Mouse (Mus musculus) limb, embryonic 12.5 days (tissue): ENCODE results near the gene Ndufv2. TPM values are rescaled to one million over a fixed set of nuclear protein-coding genes. Genes with fewer than 3 reads are reported as not detected.
A peak's percentile ranks its signal among the peaks of the same experiment; 100 is the strongest.

ENCODE experiments used
- ATAC-seq: fragments of 200-750 bp; cut with Nextera tagmentation; 2 replicates; pipeline ENCODE4 v1.8.0; 2017; ENCODE audit warnings: low read depth, moderate TSS enrichment; ENCODE audit not compliant: insufficient number of reproducible peaks, insufficient read depth, low FRiP score, low TSS enrichment
- H3K27ac ChIP-seq: fragments of 300-500 bp; sonication (generic); 2 replicates; pipeline ENCODE4 v1.5.1; 2016; ENCODE audit warnings: mild to moderate bottlenecking, moderate library complexity
- H3K27me3 ChIP-seq: fragments of 300-500 bp; sonication (generic); 2 replicates; pipeline ENCODE4 v1.6.1; 2016; ENCODE audit warnings: mild to moderate bottlenecking, moderate library complexity
- H3K36me3 ChIP-seq: fragments of 300-500 bp; sonication (generic); 2 replicates; pipeline ENCODE4 v1.6.1; 2016; ENCODE audit warnings: mild to moderate bottlenecking, moderate library complexity
- H3K4me1 ChIP-seq: fragments of 300-500 bp; sonication (generic); replicated peaks from 2 replicates; pipeline ENCODE4 v1.6.1; 2016
- H3K4me2 ChIP-seq: fragments of 300-500 bp; sonication (generic); 2 replicates; pipeline ENCODE4 v1.6.1; 2016; ENCODE audit warnings: mild to moderate bottlenecking, moderate library complexity
- H3K4me3 ChIP-seq: fragments of 300-500 bp; sonication (generic); replicated peaks from 2 replicates; pipeline ENCODE4 v1.5.1; 2016; ENCODE audit warnings: mild to moderate bottlenecking
- H3K9ac ChIP-seq: fragments of 300-500 bp; sonication (generic); replicated peaks from 2 replicates; pipeline ENCODE4 v1.6.1; 2016; ENCODE audit warnings: mild to moderate bottlenecking, moderate library complexity
- H3K9me3 ChIP-seq: fragments of 300-500 bp; sonication (generic); 2 replicates; pipeline ENCODE4 v1.6.1; 2016; ENCODE audit warnings: mild to moderate bottlenecking, moderate library complexity
- WGBS: fragments of 180-500 bp; shearing (Covaris S2); methylation state at CpG from one replicate; pipeline ENCODE4 v1.1.7; 2016; 5-methylcytosine and 5-hydroxymethylcytosine counted together
- polyA plus RNA-seq: library from polyadenylated mRNA; unstranded; fragments of >200 nt; fragmentation: Nextera tagmentation; extraction: Ambion mirVana; gene quantifications from 2 replicates; pipeline ENCODE4 v1.2.1, GENCODE M21; 2016

The Ndufv2 gene
- polyA plus RNA-seq, 1 experiment from 2014 or later, result 295 TPM

DNA sequence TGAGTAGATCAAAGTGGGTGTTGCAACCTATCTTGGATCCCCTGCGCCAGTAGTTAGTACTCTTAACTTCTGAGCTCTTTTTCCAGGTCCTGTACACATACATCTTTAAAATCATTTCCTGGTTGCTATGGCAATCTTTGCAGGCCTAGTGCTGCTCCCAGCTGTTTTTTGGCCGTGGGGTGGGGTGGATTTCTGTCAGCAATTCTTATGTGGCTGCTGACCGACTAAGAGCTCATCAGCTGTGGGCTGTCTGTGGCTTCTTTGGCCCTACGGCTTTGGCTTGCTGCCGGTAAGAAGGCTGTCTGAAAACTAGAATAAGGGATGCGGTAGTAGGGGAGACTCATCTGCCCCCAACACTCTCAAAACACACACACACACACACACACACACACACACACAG, 9.4 kb upstream of the Ndufv2 start:
- Histone ChIP-seq H3K27me3 (no peaks in the 10 kb centered on the region), H3K9me3 (no peaks in the 10 kb centered on the region), H3K4me2 (peak overlapping the region; percentile 65), H3K27ac (no peak overlapping the region), H3K9ac (no peak overlapping the region), H3K4me1 (peaks cover 14% of the 10 kb centered on the region), H3K4me3 (peak overlapping the region; percentile 86), H3K36me3 (peaks cover 23% of the 10 kb centered on the region)
- no peak for ATAC-seq
- 48% methylated on average over 6 of the region's 6 CpGs for WGBS

DNA sequence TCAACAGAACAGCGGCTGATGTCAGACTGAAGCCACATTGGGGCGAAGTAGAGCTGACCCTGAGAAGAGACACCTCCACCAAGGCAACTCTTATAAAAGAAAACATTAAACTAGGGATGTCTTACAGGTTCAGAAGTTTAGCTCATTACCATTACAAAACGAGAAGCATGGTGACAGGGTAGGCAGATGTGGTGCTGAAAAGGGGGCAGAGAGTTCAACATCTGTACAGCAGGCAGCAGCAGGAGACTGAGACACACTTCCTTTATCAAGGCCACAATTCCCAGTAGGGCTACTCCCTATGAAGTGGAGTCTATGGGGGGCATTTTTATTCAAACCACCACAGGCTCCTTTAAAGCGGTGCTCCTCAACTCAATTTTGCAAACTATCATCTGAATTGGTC, 6.8 kb upstream of the Ndufv2 start:
- no peaks in the 10 kb centered on the region for H3K36me3 ChIP-seq
- H3K27ac ChIP-seq, result no peak overlapping the region
- 84% methylated on average over 4 of the region's 4 CpGs for WGBS
- no peak overlapping the region for H3K4me2 ChIP-seq
- peaks cover 14% of the 10 kb centered on the region for H3K4me1 ChIP-seq
- H3K4me3 ChIP-seq, result no peak overlapping the region
- ATAC-seq, result no peak
- H3K9me3 ChIP-seq, result no peaks in the 10 kb centered on the region
- no peaks in the 10 kb centered on the region for H3K27me3 ChIP-seq
- H3K9ac ChIP-seq, result no peak overlapping the region

DNA sequence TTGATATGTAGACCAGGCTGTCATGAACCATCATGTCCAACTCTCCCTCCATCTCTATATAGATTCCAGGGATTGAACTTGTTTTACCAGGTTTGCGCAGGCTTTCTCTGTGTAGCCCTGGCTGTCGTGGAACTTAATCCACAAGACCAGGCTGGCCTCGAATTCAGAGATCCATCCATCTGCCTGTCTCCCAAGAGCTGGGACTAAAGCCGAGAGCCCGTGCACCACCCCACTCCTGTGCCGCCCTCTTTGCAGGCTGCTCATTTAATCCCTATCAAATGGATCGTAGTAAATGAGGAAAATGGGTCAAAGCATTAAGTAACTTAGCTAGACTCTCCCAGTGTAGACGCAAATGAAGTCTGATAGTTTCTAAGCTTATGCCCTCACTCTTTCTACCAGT, 6.1 kb upstream of the Ndufv2 start:
- ATAC-seq, result no peak
- 67% methylated on average over 8 of the region's 8 CpGs for WGBS
- no peaks in the 10 kb centered on the region for H3K36me3 ChIP-seq
- H3K9me3 ChIP-seq, result no peaks in the 10 kb centered on the region
- H3K4me2 ChIP-seq, result no peak overlapping the region
- no peaks in the 10 kb centered on the region for H3K27me3 ChIP-seq
- no peak overlapping the region for H3K27ac ChIP-seq
- no peak overlapping the region for H3K9ac ChIP-seq
- no peak overlapping the region for H3K4me3 ChIP-seq
- peaks cover 11% of the 10 kb centered on the region for H3K4me1 ChIP-seq

DNA sequence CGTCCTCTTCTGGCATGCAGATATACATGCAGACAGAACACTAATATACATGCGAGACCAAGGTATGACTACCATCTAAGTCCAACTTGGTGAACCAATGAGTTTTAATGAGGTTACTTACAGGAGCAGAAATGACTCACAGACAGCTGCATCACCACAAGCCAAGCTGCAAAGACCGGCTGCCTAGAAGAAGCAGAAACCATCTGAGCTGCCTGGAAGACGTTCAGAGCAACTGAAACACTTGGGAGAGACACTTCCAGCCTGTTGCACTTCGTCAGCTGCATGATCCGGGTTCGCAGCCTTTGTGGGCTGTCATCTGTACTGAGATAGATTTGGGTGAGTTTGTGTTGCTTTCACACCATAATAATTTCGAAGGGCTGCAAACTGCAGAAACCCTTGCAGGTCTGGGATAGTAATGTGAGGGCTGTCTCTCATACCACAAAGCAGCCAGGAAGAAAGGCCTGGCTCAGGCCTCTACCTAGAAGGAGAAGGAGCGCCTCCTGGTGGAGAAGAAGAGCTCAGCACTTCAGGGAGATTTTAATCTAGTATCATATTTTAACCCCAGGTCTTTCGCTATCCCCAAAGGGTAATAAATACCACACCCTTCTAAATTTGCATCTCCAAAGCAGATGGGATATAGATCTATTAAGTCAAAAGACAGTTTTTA, 5.4 kb upstream of the Ndufv2 start:
- peaks cover 6% of the 10 kb centered on the region; the same call in 1 of the 2 replicates for H3K4me1 ChIP-seq
- ATAC-seq, result no peak
- no peak overlapping the region for H3K9ac ChIP-seq
- no peak overlapping the region for H3K4me3 ChIP-seq
- no peaks in the 10 kb centered on the region for H3K27me3 ChIP-seq
- 55% methylated on average over 10 of the region's 10 CpGs for WGBS
- H3K36me3 ChIP-seq, result no peaks in the 10 kb centered on the region
- H3K9me3 ChIP-seq, result no peaks in the 10 kb centered on the region
- no peak overlapping the region for H3K27ac ChIP-seq
- no peak overlapping the region for H3K4me2 ChIP-seq

DNA sequence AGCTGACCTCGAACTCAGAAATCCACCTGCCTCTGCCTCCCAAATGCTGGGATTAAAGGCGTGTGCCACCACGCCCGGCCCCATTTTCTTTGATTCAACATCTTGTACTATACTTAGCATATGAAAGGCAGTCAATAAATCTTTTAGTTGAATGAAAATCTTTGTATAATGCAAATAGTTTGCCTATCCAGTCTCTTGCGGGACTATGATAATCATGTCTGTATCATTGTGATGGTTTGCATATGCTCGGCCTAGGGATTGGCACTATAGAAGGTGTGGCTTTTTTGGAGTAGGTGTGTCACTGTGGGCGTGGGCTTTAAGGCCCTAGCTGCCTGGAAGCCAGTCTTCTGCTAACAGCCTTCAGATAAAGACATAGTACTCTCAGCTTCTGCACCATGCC, 2.7 kb upstream of the Ndufv2 start:
- 84% methylated on average over 7 of the region's 7 CpGs for WGBS
- H3K4me3 ChIP-seq, result no peak overlapping the region
- no peak overlapping the region for H3K9ac ChIP-seq
- H3K4me2 ChIP-seq, result no peak overlapping the region
- H3K27ac ChIP-seq, result no peak overlapping the region
- no peaks in the 10 kb centered on the region for H3K27me3 ChIP-seq
- H3K4me1 ChIP-seq, result peaks cover 10% of the 10 kb centered on the region
- no peaks in the 10 kb centered on the region for H3K36me3 ChIP-seq
- no peaks in the 10 kb centered on the region for H3K9me3 ChIP-seq
- ATAC-seq, result no peak

DNA sequence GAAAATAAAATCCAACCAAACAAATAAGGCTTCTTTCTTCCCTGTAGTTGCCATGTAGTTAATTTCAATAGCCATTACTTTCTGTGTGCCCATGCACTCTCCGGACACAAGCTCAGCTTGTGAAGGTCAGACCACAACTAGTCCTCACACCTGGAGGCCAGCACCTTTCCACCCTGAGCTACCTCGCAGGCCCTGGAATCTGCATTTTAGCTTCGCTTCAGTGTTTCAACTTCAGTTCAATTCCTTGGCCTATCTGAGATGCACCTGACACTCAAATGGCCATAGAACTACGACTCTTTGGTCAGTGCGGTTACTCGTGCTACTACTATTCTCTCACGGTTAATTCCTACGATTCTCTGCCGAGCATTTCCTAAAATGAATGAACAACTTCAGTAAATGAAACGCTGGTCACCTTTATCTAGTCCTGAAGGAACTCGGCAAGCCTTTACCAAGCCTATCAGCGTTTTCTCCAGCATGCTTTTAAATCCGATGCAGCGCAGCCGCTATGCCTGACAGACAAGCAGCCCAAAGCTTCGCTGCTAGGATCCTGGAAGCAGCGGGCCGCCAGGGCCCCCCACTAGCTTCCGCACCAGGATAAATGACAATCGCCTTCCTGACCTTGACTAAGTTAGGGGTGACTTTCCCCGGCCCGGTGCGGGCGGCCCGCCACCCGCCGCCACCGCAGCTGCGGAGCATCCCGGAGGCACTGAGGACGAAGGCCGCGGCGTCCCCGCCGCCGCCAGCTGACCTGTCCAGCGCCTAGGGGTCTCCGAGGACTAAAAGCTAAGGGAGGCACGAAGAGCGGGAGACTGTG, 586 bp downstream of the Ndufv2 start:
- Histone ChIP-seq H3K4me2 (peak overlapping the region; percentile 81), H3K27ac (peak overlapping the region; percentile 90), H3K9ac (peak overlapping the region; percentile 93), H3K36me3 (no peaks in the 10 kb centered on the region), H3K4me1 (peaks cover 10% of the 10 kb centered on the region), H3K4me3 (peak overlapping the region; percentile 95), H3K9me3 (no peaks in the 10 kb centered on the region), H3K27me3 (no peaks in the 10 kb centered on the region)
- WGBS, result 1% methylated on average over 41 of the region's 41 CpGs
- ATAC-seq, result no peak; the same call in 1 of the 2 replicates

DNA sequence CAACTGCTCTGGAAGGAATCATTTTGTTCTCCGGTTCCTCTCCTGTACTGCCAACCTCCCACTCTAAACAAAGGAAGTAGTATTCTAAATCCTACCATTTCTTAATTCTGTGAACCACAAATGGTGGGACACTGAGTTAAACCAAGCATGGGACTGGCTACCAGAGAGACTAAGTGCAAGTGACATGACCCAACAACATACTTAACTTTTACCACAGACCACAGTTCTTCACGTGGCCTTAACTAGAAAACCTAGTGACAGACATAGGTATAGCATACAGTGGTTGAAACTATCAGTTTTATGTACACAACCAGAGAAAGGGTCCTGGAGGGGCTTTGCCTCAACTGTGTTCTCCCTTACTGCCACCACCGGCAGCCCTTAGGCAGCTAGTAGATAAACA, 8.7 kb downstream of the Ndufv2 start:
- WGBS, result 89% methylated on average over 3 of the region's 3 CpGs
- Histone ChIP-seq H3K4me2 (no peak overlapping the region), H3K27ac (no peak overlapping the region), H3K36me3 (peaks cover 50% of the 10 kb centered on the region), H3K9me3 (no peaks in the 10 kb centered on the region), H3K27me3 (no peaks in the 10 kb centered on the region), H3K4me3 (no peak overlapping the region), H3K4me1 (no peaks in the 10 kb centered on the region), H3K9ac (no peak overlapping the region)
- ATAC-seq, result no peak

DNA sequence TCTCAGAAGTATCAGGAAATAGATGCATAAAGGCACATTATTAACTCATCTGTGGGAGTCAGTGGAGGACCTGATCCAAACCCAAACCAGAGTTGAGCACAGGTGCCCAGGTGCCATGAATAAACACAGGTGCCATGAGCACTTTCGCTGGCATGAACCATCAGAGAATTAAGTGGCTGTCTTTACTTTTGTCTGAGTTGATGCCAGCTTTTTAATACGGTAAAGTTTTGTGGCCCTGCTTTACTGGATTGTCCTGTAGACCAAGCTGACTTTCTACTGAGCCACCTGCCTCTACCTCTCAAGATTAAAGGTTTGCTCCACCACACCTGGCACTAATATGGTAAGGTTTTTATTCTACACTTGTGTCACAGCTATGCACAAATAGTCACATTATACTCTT, 9.3 kb downstream of the Ndufv2 start:
- Histone ChIP-seq H3K4me3 (no peak overlapping the region), H3K27ac (no peak overlapping the region), H3K9me3 (no peaks in the 10 kb centered on the region), H3K9ac (no peak overlapping the region), H3K36me3 (peaks cover 55% of the 10 kb centered on the region), H3K4me2 (no peak overlapping the region), H3K27me3 (no peaks in the 10 kb centered on the region), H3K4me1 (no peaks in the 10 kb centered on the region)
- WGBS, result 94% methylated on average over 2 of the region's 2 CpGs
- ATAC-seq, result no peak

DNA sequence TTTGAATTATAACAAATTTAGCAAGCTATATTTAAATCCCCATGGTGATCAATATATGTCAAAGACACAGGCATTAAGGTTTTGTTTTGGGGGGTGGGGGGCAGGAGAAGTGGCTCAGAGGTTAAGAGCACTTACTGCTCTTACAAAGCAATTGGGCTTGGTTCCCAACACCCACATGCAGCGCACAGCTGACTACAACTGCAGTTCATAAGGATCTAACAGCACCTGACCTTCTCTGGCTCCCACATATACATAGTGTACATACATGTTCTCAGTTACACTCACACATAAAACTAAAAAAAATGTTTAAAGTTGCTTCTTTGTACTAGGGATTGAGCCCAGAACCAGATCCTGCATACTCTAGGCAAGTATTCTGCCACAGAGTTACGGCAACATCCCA, 10.0 kb downstream of the Ndufv2 start:
- H3K4me1 ChIP-seq, result no peaks in the 10 kb centered on the region
- H3K4me2 ChIP-seq, result no peak overlapping the region
- H3K36me3 ChIP-seq, result peaks cover 61% of the 10 kb centered on the region
- no peaks in the 10 kb centered on the region for H3K27me3 ChIP-seq
- H3K27ac ChIP-seq, result no peak overlapping the region
- no peak overlapping the region for H3K4me3 ChIP-seq
- WGBS, result 91% methylated on average over 2 of the region's 2 CpGs
- no peaks in the 10 kb centered on the region for H3K9me3 ChIP-seq
- no peak for ATAC-seq
- no peak overlapping the region for H3K9ac ChIP-seq

DNA sequence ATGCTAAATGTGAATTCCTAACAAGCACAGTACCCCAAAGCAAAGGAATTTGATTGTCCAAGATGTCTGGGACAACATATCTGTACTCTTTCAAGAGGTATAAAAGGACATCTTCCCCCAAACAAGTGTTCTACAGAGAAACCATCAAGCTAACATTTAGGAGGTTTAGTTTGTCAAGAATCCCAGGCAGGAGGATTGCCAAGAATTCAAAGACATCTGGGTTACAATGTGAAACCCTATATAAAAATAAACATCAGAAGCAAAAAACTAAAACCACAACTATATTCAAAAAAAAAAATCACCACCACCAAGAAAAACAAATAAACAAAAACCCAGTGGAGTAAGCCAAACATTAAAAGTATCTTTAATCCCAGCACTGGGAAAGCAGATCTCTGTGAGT, 11.1 kb downstream of the Ndufv2 start:
- peaks cover 69% of the 10 kb centered on the region for H3K36me3 ChIP-seq
- no peaks in the 10 kb centered on the region for H3K4me1 ChIP-seq
- H3K9me3 ChIP-seq, result no peaks in the 10 kb centered on the region
- H3K27ac ChIP-seq, result no peak overlapping the region
- no peak overlapping the region for H3K4me2 ChIP-seq
- H3K9ac ChIP-seq, result no peak overlapping the region
- no peak overlapping the region for H3K4me3 ChIP-seq
- no peaks in the 10 kb centered on the region for H3K27me3 ChIP-seq
- no peak for ATAC-seq

DNA sequence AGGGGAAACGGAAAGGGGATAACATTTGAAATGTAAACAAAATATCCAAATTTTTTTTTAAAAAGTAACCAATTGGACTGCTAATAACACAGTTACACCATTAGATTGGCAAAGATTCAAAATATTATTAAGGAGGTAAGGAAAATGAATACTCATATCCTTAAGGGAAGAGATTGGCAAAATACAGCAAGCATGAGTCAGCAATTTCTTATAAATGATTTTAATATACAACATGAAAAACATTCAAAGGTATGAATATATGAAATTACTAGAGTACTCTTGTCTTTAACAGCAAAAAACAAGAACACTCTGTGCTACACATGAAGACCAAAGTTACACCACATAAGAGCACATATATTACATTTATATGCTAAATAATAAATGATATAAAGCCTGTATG, 16.3 kb downstream of the Ndufv2 start:
- Histone ChIP-seq H3K9me3 (no peaks in the 10 kb centered on the region), H3K4me3 (no peak overlapping the region), H3K4me2 (no peak overlapping the region), H3K27ac (no peak overlapping the region), H3K4me1 (no peaks in the 10 kb centered on the region), H3K27me3 (no peaks in the 10 kb centered on the region), H3K36me3 (peaks cover 60% of the 10 kb centered on the region), H3K9ac (no peak overlapping the region)
- WGBS, result 91% methylated on average over 1 of the region's 1 CpGs
- ATAC-seq, result no peak

DNA sequence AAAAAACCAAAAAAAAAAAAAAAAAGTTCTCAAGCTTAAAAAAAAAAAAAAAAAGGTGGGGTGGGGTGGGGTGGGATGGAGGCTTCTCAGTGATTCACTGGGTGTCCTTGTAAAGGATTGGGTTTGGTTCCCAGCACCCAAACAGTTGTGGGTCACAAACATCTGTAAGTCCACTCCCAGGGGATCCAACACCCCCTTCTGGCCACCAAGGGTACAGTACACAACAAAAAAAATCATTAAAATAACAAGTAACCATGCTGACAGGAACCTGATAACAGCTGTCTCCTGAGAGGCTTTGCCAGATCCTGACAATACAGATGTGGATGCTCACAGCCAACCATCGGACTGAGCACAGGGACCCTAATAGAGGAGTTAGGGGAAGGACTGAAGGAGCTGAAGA, 16.9 kb downstream of the Ndufv2 start:
- 71% methylated on average over 1 of the region's 1 CpGs for WGBS
- Histone ChIP-seq H3K4me2 (no peak overlapping the region), H3K9ac (no peak overlapping the region), H3K36me3 (peaks cover 62% of the 10 kb centered on the region), H3K4me1 (no peaks in the 10 kb centered on the region), H3K9me3 (no peaks in the 10 kb centered on the region), H3K27me3 (no peaks in the 10 kb centered on the region), H3K27ac (no peak overlapping the region), H3K4me3 (no peak overlapping the region)
- no peak for ATAC-seq
